Mouse (Mus musculus): Measurements from ENCODE around the gene Tsen2. TPM values are rescaled to one million over a fixed set of nuclear protein-coding genes. Genes with fewer than 3 reads are reported as not detected.

Tsen2 gene
- polyA plus RNA-seq, 1 experiment from 2014 or later: 40.9 TPM

- no peak overlapping the region for H3K4me3 ChIP-seq (ENCODE audit: low read depth, low read length)
- DNase-seq (ENCODE audit: low spot score): no peak
- H3K4me2 ChIP-seq (ENCODE audit: low read length): no peak overlapping the region
- H3K9me3 ChIP-seq (replicated peaks; ENCODE audit: control insufficient read depth, low read length): no peaks in the 10 kb centered on the region
- WGBS: 93% methylated on average over 5 of the region's 5 CpGs
- peaks cover 91% of the 10 kb centered on the region for H3K36me3 ChIP-seq (ENCODE audit: control insufficient read depth, insufficient read depth, low read length)
- no peak for ATAC-seq
- H3K27ac ChIP-seq (ENCODE audit: low read depth, low read length): no peak overlapping the region
- no peaks in the 10 kb centered on the region for H3K4me1 ChIP-seq (ENCODE audit: control insufficient read depth, insufficient read depth, low read length)
- H3K27me3 ChIP-seq (replicated peaks; ENCODE audit: control insufficient read depth, insufficient read depth, low read length): no peaks in the 10 kb centered on the region
- H3K9ac ChIP-seq (ENCODE audit: low read length): no peak overlapping the region
Measured at GRCm38 (mm10) chr6:115626121-115626520, 81.7 kb downstream of the Tsen2 start.

Other genes with a start within 250 kb of the Tsen2 start
- gene Pparg, start 183.7 kb upstream of the Tsen2 start, polyA plus RNA-seq (2014; fragmentation: Nextera tagmentation; extraction: Ambion mirVana): 0.16 TPM in 1 of 2 replicates, not detected in the other
- gene Mkrn2os, start 47.9 kb downstream of the Tsen2 start, polyA plus RNA-seq (2014; fragmentation: Nextera tagmentation; extraction: Ambion mirVana): 0.14 and 0.30 TPM in 2 replicates
- gene Mkrn2, start 57.2 kb downstream of the Tsen2 start, polyA plus RNA-seq (2014; fragmentation: Nextera tagmentation; extraction: Ambion mirVana): 44.0 and 47.2 TPM in 2 replicates
- 150 and 158 TPM in 2 replicates for gene Raf1, start 132.0 kb downstream of the Tsen2 start, polyA plus RNA-seq (2014; fragmentation: Nextera tagmentation; extraction: Ambion mirVana)
- gene Tmem40, start 217.7 kb downstream of the Tsen2 start, polyA plus RNA-seq (2014; fragmentation: Nextera tagmentation; extraction: Ambion mirVana): 0.56 and 0.90 TPM in 2 replicates
- 14.4 and 17.1 TPM in 2 replicates for gene Cand2, start 229.9 kb downstream of the Tsen2 start, polyA plus RNA-seq (2014; fragmentation: Nextera tagmentation; extraction: Ambion mirVana)